Mouse (Mus musculus) R1 (cell line): ENCODE results near the gene Entpd3.
A peak's percentile ranks its signal among the peaks of the same experiment; 100 is the strongest.

Experiments used
- DNase-seq: peaks from one replicate; pipeline ENCODE4 v3.0.0-alpha.2; 2018; ENCODE audit warnings: low read depth, low spot score

The Entpd3 gene

DNA sequence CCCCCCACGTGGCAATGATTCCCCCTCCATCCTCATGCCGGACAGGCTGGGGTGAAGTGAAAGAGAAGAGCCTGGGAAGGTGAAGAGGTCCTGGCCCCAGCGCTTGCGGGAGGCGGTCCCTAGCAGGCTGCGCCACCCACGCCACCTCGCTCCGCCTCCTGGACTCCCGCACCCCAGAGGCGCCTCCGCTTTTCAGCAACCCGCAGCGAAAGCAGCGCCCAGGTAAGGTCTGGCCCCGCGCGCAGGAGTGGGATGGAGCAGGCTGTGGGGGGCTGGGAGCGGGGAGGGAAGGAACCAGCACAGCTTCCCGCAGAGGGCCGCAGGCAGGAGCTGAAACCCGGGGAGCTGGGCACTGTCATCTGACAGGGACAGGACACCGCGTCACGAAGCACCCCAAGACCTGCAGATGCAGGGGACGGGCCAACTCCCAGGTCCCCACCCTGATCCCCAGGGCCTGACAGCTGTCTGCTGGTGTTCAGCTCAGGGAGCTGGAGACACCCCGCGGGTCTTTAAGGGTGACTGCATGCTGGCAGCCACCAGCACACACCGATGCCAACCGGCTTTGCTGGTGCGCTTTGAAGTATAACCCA, at the start of gene Entpd3:
TSS of gene Entpd3 (plus strand) at position 157 of the 590 bp plus-strand sequence.
- peak; percentile 28 for DNase-seq

DNA sequence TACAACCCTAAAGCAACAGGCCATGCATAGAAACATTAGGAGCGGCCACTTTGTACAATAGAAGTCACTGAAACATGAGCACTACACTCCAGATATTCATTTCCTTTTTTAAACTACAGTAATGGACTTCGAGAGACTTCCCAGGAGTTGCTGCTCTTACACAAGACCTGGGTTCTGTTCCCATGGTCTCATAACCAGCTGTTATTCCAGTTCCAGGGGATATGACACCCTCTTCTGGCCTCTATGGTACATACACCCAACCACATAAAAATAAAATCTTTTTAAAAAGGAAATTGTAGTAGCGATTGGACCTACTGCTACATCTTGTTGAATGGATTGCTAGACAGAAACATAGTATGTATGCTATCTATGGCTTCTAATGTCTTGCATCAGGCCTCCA, 48.1 kb upstream of the Entpd3 start:
- DNase-seq = peak; percentile 18

DNA sequence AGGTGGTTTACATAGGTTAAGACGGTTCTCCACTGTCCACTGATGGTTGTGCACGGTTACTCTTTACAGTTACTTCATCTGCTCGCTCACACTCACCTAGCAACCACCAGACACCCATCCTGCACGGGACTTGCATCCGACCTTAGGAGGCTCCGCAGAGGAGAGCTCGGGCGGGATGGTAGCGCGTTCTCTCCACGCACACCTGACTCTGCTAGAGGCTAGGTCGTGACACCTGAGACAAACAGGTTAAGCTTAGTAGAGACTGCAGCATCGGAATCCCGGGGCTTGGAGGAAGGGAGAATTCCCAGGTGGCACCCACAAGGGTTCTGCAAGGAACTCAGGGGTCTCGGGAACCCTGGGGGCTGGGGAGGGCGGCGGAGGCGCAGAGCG, 47.6 kb upstream of the Entpd3 start, which contains the start of gene Eif1b:
TSS of gene Eif1b (plus strand) at position 223 of the 390 bp plus-strand sequence.
- DNase-seq = peak; percentile 66

DNA sequence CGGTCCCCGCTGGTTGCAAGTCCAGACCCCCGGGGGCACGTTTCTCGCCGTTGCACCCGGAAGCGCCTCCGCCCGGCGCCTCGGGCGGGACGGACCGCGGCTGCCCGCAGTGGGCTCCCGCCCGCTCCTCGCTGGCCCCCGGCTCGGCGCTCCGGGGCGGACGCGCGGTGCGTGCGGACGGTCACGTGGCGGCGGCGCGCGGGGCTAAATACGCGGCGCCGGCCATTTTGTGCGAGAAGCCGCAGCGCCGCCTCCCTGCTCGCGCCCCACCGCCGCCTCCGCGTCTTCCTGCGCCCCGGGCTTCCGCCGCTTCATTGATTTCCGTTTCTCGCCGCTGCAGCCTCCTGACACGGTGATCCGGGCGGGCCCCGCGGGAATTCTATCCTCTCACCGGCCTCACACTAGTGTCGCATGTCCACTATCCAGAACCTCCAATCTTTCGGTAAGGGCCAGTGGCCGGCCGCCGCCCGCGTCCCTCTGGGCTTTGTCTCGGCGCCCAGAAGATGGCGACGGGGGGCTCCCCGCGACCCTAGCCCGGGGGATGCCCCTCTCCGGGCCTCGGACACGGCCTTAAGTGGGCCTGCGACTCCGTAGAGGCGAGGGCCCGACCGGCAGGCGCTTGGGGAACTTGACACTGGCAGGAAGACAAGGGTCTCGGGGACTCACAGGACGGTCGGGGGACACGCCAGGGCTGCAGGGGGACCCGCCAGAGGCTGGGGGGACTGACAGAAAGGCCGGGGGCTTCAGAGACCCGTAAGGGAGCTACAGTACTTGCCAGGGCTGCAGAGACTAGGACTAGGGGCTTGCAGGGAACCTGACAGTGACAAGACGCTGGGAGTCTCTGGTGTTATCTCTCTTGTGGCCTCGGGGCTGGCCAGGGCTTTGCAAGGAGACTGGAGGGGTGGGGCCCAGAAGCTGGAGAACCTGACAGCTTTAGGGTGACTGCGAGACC, 46.9 kb upstream of the Entpd3 start:
- peak; percentile 46 for DNase-seq

DNA sequence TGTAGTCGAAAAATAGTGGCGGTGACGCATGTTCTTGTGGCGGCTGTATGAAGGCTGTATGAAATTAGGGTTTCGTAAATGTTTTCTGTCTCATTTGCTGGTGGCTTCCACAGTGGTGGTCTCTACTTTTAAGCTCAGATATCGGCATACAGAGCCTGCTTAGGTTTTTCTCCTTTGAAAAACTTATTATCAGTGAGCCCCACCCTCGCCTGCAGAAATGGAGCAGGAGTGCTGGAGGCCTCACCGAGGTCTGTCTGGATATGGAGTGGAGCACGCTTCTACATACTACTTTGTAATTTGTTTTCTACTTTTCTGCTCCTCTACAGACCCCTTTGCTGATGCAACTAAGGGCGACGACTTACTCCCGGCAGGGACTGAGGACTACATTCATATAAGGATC, 45.8 kb upstream of the Entpd3 start:
- DNase-seq = no peak

DNA sequence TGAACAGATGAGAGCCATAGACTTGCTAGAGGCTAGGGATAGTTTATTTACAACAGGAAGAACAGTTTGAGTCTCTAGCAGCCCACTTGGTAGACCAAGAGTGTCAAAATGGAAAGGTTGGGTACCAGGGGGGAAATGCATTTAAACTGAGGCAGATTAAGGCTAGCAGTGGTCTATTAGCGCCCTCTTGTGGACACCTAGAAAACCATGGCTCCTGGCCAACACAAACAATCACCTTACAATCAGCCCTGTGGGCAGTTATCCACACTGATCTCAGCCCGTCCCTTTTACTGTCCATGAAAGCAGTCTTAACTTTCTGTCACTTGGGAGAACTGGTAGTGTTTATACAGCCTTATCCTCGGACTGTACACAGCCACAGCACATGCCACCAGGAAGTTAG, 42.9 kb upstream of the Entpd3 start:
- peak; percentile 70 for DNase-seq

DNA sequence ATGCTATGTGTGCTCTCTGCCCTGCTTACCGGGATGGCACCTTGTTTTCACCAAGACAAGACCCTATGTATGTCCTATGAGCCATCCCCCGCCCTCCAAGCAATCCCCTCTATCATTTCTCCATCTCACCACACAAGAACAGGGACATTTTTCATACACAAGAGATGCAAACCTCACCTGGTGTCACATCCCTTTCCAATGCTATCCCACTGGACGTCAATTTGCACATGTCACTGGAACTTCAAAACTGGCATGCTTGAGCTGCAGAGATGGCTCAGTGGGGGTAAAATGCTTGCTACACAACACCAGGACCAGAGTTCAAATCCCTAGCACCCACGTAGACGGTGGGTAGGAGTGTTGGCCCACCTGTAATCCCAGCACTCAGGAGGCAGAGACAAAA, 41.6 kb upstream of the Entpd3 start:
- no peak for DNase-seq

DNA sequence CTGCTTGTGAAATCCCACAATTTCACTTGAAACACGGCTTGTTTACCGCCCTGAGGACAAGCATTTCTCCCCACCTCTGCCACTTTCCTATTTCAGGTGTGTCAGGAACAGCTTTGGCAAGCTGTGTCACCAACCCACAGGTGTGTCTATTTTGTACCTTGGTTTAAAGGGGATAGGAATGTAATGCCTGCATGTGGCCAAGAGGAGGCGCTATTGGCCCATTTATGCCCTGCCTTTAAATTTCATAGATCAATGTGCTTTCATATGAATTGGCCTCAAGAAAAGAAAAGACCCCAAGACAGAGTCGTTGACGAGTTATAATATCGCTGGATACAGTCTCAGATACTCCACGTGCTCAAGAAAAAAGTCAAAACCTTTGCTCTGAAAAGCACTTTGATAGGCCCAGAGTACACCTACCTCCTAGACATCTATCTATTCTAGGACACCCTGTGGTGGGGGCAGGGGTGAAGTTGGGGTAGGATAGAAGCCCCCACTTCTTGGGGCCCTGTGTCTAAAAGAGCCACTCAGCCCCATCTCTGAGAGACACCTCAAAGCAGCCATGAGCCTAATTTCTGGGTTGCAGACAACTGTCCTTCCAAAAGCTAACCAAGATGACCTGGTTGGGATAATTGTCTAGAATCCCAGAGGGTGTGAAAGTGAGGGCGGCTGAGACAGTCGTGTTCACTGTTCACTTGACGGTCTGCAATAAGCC, 38.3 kb upstream of the Entpd3 start:
- DNase-seq = peak; percentile 42

DNA sequence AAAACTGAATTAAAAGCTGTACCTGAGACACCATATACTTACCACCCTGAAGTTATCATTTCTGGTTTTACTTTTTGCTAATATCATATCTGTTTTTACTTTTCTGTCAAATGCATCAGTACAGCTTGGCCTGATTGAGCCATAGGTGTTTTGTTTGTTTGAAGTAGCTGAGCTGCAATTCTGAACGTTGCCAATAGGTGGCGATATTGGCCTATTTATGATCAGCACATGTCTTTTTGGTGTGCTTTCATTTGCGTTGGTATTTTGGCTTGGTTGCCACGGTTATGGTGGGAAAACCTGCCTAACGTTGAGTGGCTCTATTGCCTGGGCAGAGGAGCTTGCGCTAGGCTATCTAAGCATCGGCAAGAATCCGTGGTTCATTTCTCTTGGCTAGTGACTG, 37.6 kb upstream of the Entpd3 start:
- DNase-seq = peak; percentile 87

DNA sequence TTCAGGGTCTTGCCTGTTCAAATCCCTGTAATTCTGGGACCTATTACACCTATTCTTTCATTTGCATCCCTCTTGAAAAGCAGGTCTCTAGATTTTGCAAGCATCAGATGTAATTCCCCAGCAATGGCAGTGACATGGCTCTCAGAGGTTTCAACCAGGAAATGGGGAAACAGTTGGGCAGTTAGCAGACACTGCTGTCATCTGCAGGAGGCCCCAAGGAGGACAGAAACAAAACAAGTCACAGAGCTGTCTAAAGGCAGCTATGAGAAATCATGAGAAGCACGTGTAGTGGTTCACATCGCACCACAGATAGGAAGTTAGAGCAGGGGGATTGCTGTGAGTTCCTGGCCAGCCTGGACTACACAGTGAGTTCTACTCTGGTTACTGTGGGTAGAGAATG, 35.2 kb upstream of the Entpd3 start:
- DNase-seq = no peak

DNA sequence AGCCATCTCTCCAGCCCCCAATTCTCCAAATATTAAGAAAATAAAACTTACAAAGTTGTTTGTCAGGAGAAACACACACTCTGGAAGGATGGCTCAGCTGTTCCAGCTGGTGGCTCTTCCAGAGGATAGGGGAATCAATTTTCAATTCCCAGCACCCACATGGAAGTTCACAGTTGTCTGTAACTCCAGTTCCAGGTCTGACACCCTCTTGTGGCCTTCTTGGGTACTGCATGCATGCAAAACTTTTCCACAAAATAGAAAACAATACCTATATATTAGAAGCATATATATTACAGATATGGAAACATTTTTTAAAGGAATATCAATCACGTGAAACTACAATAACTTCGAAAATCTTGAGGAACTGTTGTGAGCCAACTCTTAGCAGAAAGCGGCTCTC, 27.8 kb upstream of the Entpd3 start:
- peak; percentile 39 for DNase-seq

DNA sequence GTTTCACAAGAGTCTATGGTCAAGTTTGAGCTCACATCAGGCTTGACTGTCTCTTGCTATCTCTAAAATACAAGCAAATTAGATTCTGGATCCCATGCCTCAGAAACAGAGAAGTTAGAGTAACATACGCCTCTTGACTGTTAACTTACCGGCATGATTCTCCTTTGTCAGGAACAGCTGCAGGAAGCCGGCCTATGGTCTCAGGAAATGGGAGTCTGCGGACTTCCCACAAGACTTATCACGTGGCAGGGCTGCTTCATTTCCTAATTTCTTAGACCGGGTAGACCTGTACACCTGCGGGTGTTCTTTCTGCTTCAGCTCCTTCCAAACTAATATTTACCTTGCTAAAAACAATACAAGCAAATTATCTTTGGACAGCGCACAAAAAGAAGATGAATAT, 22.9 kb upstream of the Entpd3 start:
- DNase-seq = peak; percentile 40

DNA sequence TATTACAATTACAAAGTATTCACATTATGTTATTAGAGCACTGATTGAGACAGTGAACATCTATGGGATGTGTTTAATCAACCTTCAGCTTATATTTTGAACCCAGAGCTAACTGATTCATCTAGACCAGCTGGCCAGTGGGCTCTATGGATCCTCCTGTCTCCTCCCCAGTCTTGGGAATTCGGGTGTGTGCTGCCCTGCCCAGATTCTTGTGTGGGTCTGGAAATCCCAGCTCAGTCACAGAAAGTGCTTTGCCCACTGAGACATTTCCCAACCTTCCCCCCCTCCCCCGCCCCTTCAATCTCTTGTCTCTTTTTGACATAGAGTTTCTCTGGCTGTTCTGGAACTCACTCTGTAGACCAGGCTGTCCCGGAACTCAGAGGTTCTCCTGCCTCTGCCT, 20.7 kb upstream of the Entpd3 start:
- peak; percentile 79 for DNase-seq

DNA sequence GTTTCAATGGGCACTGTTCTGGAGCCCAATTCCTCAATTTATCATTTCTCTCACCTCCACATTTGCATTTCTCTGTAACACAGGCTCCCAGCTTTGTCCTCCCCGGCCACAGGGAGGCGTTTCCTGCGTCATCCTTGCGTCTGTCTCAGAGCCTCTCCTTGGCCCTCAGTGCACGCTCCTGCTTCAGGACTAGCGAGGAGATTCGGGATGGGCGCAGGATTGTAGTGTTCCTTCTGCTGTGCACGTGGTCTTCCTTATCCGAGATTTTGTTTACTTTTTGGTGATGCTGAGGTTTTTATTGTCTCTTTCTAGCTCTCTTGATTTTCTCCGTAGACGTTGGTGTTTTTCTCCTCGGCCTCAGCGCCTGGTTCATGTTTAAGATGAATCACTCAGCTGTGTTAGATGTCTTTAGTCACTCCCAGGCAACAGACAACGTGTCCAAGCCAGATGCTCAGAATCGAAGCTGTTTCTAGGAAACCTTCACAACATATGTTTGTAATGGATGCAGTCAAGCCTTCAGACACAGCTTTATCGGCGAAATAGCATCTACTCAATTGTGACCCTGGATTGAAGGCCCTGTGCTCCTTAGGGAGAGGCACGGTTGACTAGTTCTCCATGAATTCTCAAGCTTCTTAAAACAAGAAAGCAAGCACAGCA, 20.0 kb upstream of the Entpd3 start:
- DNase-seq = peak; percentile 83

DNA sequence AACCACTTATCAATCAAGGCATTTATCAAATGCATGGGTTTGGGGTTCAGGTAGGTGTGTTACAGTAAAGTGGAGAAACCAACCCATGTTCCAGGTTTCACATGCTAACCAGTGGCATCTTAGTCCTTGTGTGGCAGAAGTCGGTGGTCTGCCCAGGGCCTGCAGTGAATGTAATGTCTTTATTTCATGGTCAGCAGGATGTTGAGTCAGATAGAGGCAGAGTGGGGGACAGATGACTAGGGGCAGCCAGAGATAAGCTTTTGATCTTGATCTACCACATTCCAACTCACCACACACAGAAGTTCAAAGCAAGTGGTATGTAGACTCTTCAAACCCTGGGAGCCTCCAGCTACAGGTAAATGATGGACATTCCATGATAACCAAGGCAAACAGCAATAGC, 18.5 kb upstream of the Entpd3 start:
- no peak for DNase-seq

DNA sequence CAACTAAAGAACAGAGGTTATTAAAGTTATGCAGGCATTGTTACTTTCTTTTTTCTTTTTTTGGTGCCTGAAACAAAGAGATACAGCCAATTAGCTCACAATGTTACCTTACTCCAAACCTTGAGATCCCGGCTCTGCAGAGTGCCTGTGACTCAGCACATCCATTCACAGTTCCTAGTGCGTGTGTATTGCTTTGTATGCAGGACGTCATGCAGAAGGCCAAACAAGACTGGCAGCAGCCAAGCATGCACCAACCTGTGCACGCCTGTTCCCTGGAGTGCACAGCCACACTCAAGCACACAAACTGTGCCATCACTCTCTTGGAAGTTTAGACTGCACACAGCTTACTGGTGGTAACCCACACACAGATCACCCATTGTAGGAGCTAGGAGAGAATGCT, 12.3 kb upstream of the Entpd3 start:
- DNase-seq = no peak

DNA sequence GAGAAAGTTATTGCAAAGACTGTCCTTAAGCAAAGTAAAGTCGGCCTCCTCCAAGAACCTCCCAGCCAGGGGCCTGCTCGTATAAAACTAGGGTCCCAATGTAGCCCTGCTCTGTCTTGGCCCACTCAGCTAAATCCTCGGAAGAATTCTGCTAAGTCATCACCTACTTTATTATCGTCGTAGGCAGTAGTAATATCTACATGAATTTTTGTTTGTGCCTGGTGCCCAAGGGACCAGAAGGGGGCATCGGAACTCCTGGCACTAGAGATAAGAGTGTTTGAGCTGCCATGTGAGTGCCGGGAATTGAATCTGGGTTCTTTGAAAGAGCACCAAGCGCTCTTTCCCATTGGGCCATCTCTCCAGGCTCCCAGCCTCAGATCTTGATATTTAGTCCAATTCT, 11.7 kb upstream of the Entpd3 start:
- DNase-seq = no peak

DNA sequence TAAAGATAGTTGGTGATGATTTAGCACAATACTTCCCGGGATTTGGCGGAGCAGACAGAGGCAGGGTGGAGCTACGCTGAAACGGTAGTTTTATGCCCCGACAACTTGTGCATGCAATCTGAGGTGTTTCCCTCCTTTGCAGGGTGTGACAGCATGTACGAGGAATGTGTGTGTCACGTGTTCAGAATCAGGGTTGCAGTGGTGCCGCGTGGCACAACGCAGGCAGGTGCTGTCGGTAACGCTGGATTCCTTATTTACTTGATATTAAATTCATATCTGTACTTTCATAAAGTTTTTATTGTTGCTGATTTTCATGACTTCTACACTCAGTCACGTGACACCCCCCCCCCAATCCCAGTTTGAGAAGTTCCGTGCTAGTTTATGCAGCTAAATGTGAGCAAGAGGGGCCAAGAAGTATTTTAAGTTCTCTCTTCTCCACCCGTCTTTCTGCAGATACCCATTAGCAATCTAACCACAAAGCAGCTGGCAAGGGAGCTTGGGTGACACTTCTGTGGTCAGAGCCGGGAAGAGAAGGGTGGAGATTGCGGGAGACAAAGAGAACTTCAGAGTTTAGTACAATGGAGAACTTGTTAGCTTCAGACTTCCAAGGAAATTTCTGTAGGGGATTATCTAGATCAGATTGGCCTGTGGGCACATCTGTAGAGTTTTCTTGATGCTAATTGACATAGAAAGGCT, 10.7 kb upstream of the Entpd3 start:
- DNase-seq = no peak

DNA sequence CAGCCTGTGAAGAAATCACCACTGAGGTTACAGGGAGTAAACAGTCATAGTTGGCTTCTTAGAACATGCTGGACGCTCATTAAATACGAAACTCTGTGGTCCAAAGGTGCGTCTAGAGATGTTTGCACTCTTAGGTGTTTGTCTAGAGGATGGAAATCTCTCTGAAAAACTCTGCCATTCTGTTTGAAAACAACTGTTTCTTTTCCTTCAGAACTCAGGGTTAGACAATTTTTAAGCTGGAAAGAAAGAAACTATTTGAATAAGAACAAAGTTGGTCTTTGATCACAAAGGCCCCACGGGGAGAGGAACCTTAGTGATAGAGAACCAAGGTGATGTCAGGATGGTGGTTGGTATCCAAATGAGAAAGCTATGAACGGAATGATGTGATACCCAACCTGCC, 9.1 kb upstream of the Entpd3 start:
- DNase-seq = no peak

DNA sequence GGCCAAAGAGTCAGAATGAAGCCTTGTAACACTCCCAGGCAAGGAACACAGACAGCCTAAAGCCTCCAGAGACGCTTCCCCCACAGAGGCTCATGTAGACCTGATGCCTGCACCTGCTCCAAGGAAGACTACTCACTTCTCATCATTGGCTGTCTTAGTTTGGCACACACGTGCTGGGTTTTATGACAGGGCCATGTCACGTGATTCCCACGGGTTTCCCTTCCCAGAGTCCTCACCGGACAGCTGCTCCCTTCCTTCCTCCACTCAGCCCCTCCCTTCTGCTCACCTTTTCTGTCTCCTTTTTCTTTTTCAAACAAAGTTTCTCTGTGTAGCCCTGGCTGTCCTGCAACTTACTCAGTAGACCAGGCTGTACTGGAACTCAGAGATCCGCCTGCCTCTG, 7.6 kb upstream of the Entpd3 start:
- peak; percentile 44 for DNase-seq

DNA sequence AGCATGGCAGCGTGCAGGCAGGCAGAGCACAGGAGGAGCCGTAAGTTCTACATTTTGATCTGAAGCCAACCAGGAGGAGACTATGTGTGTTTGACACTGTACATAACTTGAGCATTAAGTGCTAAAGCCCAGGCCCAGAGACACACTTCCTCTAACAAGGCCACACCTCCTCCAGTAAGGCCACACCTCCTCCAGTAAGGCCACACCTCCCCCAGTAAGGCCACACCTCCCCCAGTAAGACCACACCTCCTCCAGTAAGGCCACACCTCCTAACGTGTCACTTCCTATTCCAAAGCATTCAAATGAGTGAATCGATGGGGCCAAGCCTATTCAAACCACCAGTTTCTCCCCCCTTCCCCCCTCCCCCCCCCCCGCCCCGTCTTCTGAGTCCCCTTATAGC, 6.9 kb upstream of the Entpd3 start:
- peak; percentile 80 for DNase-seq
